Mouse (Mus musculus): ENCODE measurements around the gene Pi4ka.

Pi4ka gene

GRCm38 (mm10) chr16:17405736-17406443 is at the start of gene Pi4ka, which contains the start of gene Snap29:
Gene Pi4ka (minus strand): TSS chr16:17406314.
Gene Snap29 (plus strand): TSS chr16:17405986.
- DNase-seq (ENCODE audit: low read depth, low spot score): peak; percentile 96

GRCm38 (mm10) chr16:17452373-17452715 is 46.2 kb upstream of the Pi4ka start:
- DNase-seq (ENCODE audit: low read depth, low spot score): no peak

- peak; percentile 93 for DNase-seq (ENCODE audit: low read depth, low spot score)
Observed at GRCm38 (mm10) chr16:17451541-17452372, 45.6 kb upstream of the Pi4ka start, which contains the start of gene Crkl. Gene Crkl (plus strand): TSS chr16:17451987.

- DNase-seq (ENCODE audit: low read depth, low spot score): no peak
Observed at GRCm38 (mm10) chr16:17432576-17432975, 26.5 kb upstream of the Pi4ka start.

GRCm38 (mm10) chr16:17423021-17423420 is 16.9 kb upstream of the Pi4ka start:
- no peak for DNase-seq (ENCODE audit: low read depth, low spot score)

GRCm38 (mm10) chr16:17410209-17410608 is 4.1 kb upstream of the Pi4ka start:
- no peak for DNase-seq (ENCODE audit: low read depth, low spot score)

GRCm38 (mm10) chr16:17409046-17409445 is 2.9 kb upstream of the Pi4ka start:
- no peak for DNase-seq (ENCODE audit: low read depth, low spot score)

GRCm38 (mm10) chr16:17406512-17407231 is 558 bp upstream of the Pi4ka start:
- DNase-seq (ENCODE audit: low read depth, low spot score): no peak

- peak; percentile 14 for DNase-seq (ENCODE audit: low read depth, low spot score)
Observed at GRCm38 (mm10) chr16:17405271-17405696, 830 bp downstream of the Pi4ka start.

- DNase-seq (ENCODE audit: low read depth, low spot score): no peak
Observed at GRCm38 (mm10) chr16:17402855-17403254, 3.3 kb downstream of the Pi4ka start.

- DNase-seq (ENCODE audit: low read depth, low spot score): no peak
Observed at GRCm38 (mm10) chr16:17392784-17393183, 13.3 kb downstream of the Pi4ka start.

GRCm38 (mm10) chr16:17383594-17384326 is 22.4 kb downstream of the Pi4ka start:
- no peak for DNase-seq (ENCODE audit: low read depth, low spot score)

GRCm38 (mm10) chr16:17382306-17382705 is 23.8 kb downstream of the Pi4ka start:
- DNase-seq (ENCODE audit: low read depth, low spot score): no peak

- no peak for DNase-seq (ENCODE audit: low read depth, low spot score)
Observed at GRCm38 (mm10) chr16:17358787-17359186, 47.3 kb downstream of the Pi4ka start.

- DNase-seq (ENCODE audit: low read depth, low spot score): no peak
Observed at GRCm38 (mm10) chr16:17356031-17356430, 50.1 kb downstream of the Pi4ka start.

GRCm38 (mm10) chr16:17346766-17347165 is 59.3 kb downstream of the Pi4ka start:
- DNase-seq (ENCODE audit: low read depth, low spot score): no peak

GRCm38 (mm10) chr16:17345813-17346155 is 60.3 kb downstream of the Pi4ka start:
- no peak for DNase-seq (ENCODE audit: low read depth, low spot score)

- no peak for DNase-seq (ENCODE audit: low read depth, low spot score)
Observed at GRCm38 (mm10) chr16:17345141-17345812, 60.8 kb downstream of the Pi4ka start.

- no peak for DNase-seq (ENCODE audit: low read depth, low spot score)
Observed at GRCm38 (mm10) chr16:17341847-17342246, 64.3 kb downstream of the Pi4ka start.

- no peak for DNase-seq (ENCODE audit: low read depth, low spot score)
Observed at GRCm38 (mm10) chr16:17340705-17341104, 65.4 kb downstream of the Pi4ka start.

GRCm38 (mm10) chr16:17339701-17340100 is 66.4 kb downstream of the Pi4ka start:
- DNase-seq (ENCODE audit: low read depth, low spot score): no peak

Measured in brain, embryonic 18.5 days (tissue).